Mouse (Mus musculus): Measurements from ENCODE around the gene A230050P20Rik. TPM values are rescaled to one million over a fixed set of nuclear protein-coding genes. Genes with fewer than 3 reads are reported as not detected.

The A230050P20Rik gene
- polyA plus RNA-seq, 1 experiment from 2014 or later: 16.1 TPM

DNA sequence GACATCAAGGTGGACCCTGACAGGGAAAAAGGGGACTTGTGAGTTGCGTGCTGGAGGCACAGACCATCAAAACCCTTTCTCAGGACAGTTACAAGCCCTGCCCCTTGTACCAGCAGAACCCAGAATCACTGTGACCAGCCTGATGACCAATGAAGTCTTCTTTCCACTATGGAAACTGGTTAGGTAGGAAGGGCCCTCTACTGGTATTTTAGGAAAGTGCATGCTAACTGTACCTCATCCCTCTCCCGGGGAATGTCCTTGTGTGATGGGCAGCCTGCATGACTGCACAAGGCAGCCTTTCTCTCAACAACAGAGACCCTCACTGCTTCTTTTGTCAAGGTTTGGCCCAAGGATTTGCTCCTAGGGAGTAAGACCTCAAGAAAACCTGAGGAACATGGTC lies 25.8 kb upstream of the A230050P20Rik start:
- 26% methylated on average over 2 of the region's 2 CpGs for WGBS
- H3K27ac ChIP-seq: no peak overlapping the region
- H3K4me2 ChIP-seq: no peak overlapping the region
- no peaks in the 10 kb centered on the region for H3K36me3 ChIP-seq
- no peaks in the 10 kb centered on the region for H3K27me3 ChIP-seq
- no peaks in the 10 kb centered on the region for H3K9me3 ChIP-seq (replicated peaks)
- ATAC-seq (replicated peaks; ENCODE audit: low FRiP score): no peak
- no peak overlapping the region for H3K9ac ChIP-seq
- no peak overlapping the region for H3K4me3 ChIP-seq (replicated peaks)
- no peaks in the 10 kb centered on the region for H3K4me1 ChIP-seq

DNA sequence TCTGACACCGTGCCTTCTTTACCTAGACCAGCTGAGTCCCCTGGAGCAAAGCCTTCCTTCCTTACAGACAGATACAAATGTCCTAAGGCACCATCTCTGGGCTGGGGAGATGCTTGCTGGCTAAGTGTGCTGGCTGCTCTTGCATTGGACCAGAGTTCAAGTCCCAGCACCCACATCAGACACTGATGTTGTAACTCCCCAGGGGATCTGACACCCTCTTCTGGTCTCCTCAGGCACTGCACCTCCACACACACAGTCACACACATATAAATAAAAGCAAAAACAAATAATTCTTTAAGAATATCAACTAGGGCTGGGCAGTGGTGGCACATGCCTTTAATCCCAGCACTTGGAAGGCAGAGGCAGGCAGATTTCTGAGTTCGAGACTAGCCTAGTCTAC lies 18.3 kb upstream of the A230050P20Rik start:
- no peaks in the 10 kb centered on the region for H3K27me3 ChIP-seq
- H3K4me2 ChIP-seq: no peak overlapping the region
- no peaks in the 10 kb centered on the region for H3K36me3 ChIP-seq
- ATAC-seq (replicated peaks; ENCODE audit: low FRiP score): no peak
- H3K27ac ChIP-seq: no peak overlapping the region
- H3K9me3 ChIP-seq (replicated peaks): no peaks in the 10 kb centered on the region
- 93% methylated on average over 2 of the region's 2 CpGs for WGBS
- H3K4me1 ChIP-seq: no peaks in the 10 kb centered on the region
- H3K4me3 ChIP-seq (replicated peaks): no peak overlapping the region
- H3K9ac ChIP-seq: no peak overlapping the region

DNA sequence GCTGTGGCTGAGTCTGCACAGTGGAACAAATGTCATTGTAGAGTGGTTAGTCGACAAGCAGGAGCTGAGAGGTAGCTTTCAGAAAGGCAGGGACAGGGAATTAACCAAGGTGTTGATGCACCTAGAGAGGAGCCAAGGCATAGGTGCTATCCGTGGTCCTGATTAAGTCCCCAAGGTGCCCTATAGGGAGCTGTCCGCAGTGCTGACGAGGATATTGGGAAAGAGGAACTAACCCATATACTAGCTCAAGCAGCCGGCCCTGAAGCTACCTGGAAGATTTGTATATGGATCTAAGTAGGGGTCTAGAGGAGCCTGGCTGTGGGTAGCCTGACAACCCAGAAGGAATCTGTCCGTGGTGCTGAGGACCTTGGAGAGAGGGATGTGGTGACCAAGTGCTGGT lies 11.3 kb upstream of the A230050P20Rik start:
- Histone ChIP-seq H3K4me2 (no peak overlapping the region), H3K27ac (no peak overlapping the region), H3K4me1 (no peaks in the 10 kb centered on the region), H3K4me3 (replicated peaks) (no peak overlapping the region), H3K36me3 (no peaks in the 10 kb centered on the region), H3K9me3 (replicated peaks) (no peaks in the 10 kb centered on the region), H3K9ac (no peak overlapping the region), H3K27me3 (no peaks in the 10 kb centered on the region)
- ATAC-seq (replicated peaks; ENCODE audit: low FRiP score): no peak
- 8% methylated on average over 6 of the region's 6 CpGs for WGBS

- ATAC-seq (replicated peaks; ENCODE audit: low FRiP score): no peak
- Histone ChIP-seq H3K4me2 (no peak overlapping the region), H3K4me1 (no peaks in the 10 kb centered on the region), H3K9me3 (replicated peaks) (no peaks in the 10 kb centered on the region), H3K27ac (no peak overlapping the region), H3K4me3 (replicated peaks) (no peak overlapping the region), H3K9ac (no peak overlapping the region), H3K36me3 (no peaks in the 10 kb centered on the region), H3K27me3 (no peaks in the 10 kb centered on the region)
- 43% methylated on average over 6 of the region's 6 CpGs for WGBS
Observed at GRCm38 (mm10) chr9:20859926-20860325, 8.5 kb upstream of the A230050P20Rik start.

DNA sequence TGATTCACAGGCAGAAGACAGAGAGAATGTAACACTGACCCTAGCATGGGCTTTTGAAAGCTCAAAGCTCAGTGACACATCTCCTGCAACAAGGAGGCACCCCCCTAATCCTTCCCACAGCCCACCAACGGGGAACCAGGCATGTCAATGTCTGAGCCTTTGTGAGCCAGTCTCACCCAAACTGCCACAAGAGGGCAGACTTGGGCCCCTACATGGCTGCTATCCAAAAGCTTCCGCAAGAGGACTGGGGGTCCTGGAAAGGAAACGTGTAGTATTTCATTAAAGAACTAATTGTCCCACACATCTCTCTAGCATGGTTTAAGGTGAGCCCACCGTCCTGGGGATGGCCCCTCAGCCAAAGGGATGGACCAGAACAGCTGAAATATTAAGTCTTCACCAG lies 6.6 kb upstream of the A230050P20Rik start:
- H3K27ac ChIP-seq: no peak overlapping the region
- ATAC-seq (replicated peaks; ENCODE audit: low FRiP score): no peak
- no peak overlapping the region for H3K4me3 ChIP-seq (replicated peaks)
- no peak overlapping the region for H3K9ac ChIP-seq
- no peaks in the 10 kb centered on the region for H3K9me3 ChIP-seq (replicated peaks)
- no peaks in the 10 kb centered on the region for H3K4me1 ChIP-seq
- no peak overlapping the region for H3K4me2 ChIP-seq
- H3K36me3 ChIP-seq: no peaks in the 10 kb centered on the region
- 0 out of 2 replicates have a peak, but pooled peaks cover 3% of the 10 kb centered on the region for H3K27me3 ChIP-seq
- 9% methylated on average over 4 of the region's 4 CpGs for WGBS

GRCm38 (mm10) chr9:20862225-20862624 lies 6.2 kb upstream of the A230050P20Rik start:
- Histone ChIP-seq H3K27me3 (peaks cover 7% of the 10 kb centered on the region), H3K4me2 (no peak overlapping the region), H3K4me1 (no peaks in the 10 kb centered on the region), H3K9me3 (replicated peaks) (no peaks in the 10 kb centered on the region), H3K9ac (no peak overlapping the region), H3K36me3 (no peaks in the 10 kb centered on the region), H3K4me3 (replicated peaks) (no peak overlapping the region), H3K27ac (no peak overlapping the region)
- 43% methylated on average over 4 of the region's 4 CpGs for WGBS
- ATAC-seq (replicated peaks; ENCODE audit: low FRiP score): no peak

GRCm38 (mm10) chr9:20866879-20867278 lies 1.6 kb upstream of the A230050P20Rik start:
- H3K9ac ChIP-seq: no peak overlapping the region
- no peaks in the 10 kb centered on the region for H3K36me3 ChIP-seq
- no peak for ATAC-seq (replicated peaks; ENCODE audit: low FRiP score)
- peaks cover 38% of the 10 kb centered on the region for H3K27me3 ChIP-seq
- H3K4me1 ChIP-seq: peaks cover 12% of the 10 kb centered on the region
- no peak overlapping the region for H3K27ac ChIP-seq
- no peaks in the 10 kb centered on the region for H3K9me3 ChIP-seq (replicated peaks)
- H3K4me2 ChIP-seq: no peak overlapping the region
- 56% methylated on average over 3 of the region's 3 CpGs for WGBS
- H3K4me3 ChIP-seq (replicated peaks): no peak overlapping the region

- no peaks in the 10 kb centered on the region for H3K36me3 ChIP-seq
- no peak overlapping the region for H3K27ac ChIP-seq
- H3K4me1 ChIP-seq: peaks cover 12% of the 10 kb centered on the region
- H3K4me2 ChIP-seq: peak overlapping the region; percentile 84
- peak; percentile 30; the same call in 1 of the 2 replicates for ATAC-seq (replicated peaks; ENCODE audit: low FRiP score)
- peak overlapping the region; percentile 62 for H3K4me3 ChIP-seq (replicated peaks)
- peak overlapping the region; percentile 53 for H3K9ac ChIP-seq
- no peaks in the 10 kb centered on the region for H3K9me3 ChIP-seq (replicated peaks)
- peaks cover 38% of the 10 kb centered on the region for H3K27me3 ChIP-seq
- WGBS: 3% methylated on average over 19 of the region's 19 CpGs
Observed at GRCm38 (mm10) chr9:20869246-20869645, 804 bp downstream of the A230050P20Rik start.

- H3K36me3 ChIP-seq: no peaks in the 10 kb centered on the region
- no peak overlapping the region for H3K4me2 ChIP-seq
- 79% methylated on average over 12 of the region's 12 CpGs for WGBS
- no peak overlapping the region for H3K9ac ChIP-seq
- H3K9me3 ChIP-seq (replicated peaks): no peaks in the 10 kb centered on the region
- ATAC-seq (replicated peaks; ENCODE audit: low FRiP score): no peak
- no peak overlapping the region for H3K4me3 ChIP-seq (replicated peaks)
- H3K4me1 ChIP-seq: peaks cover 12% of the 10 kb centered on the region
- H3K27me3 ChIP-seq: peaks cover 38% of the 10 kb centered on the region
- H3K27ac ChIP-seq: no peak overlapping the region
Observed at GRCm38 (mm10) chr9:20870211-20871173, 2.0 kb downstream of the A230050P20Rik start.

- Histone ChIP-seq H3K9ac (no peak overlapping the region), H3K36me3 (no peaks in the 10 kb centered on the region), H3K4me1 (peaks cover 16% of the 10 kb centered on the region), H3K27me3 (peaks cover 24% of the 10 kb centered on the region), H3K9me3 (replicated peaks) (no peaks in the 10 kb centered on the region), H3K4me3 (replicated peaks) (no peak overlapping the region), H3K27ac (no peak overlapping the region), H3K4me2 (no peak overlapping the region)
- ATAC-seq (replicated peaks; ENCODE audit: low FRiP score): no peak
- 86% methylated on average over 10 of the region's 10 CpGs for WGBS
Observed at GRCm38 (mm10) chr9:20872991-20873390, 4.5 kb downstream of the A230050P20Rik start.

- no peak for ATAC-seq (replicated peaks; ENCODE audit: low FRiP score)
- Histone ChIP-seq H3K4me2 (no peak overlapping the region), H3K4me3 (replicated peaks) (no peak overlapping the region), H3K36me3 (no peaks in the 10 kb centered on the region), H3K9me3 (replicated peaks) (no peaks in the 10 kb centered on the region), H3K9ac (no peak overlapping the region), H3K27ac (no peak overlapping the region), H3K27me3 (peaks cover 21% of the 10 kb centered on the region), H3K4me1 (peaks cover 14% of the 10 kb centered on the region)
- 87% methylated on average over 12 of the region's 12 CpGs for WGBS
Observed at GRCm38 (mm10) chr9:20873521-20873920, 5.1 kb downstream of the A230050P20Rik start.

DNA sequence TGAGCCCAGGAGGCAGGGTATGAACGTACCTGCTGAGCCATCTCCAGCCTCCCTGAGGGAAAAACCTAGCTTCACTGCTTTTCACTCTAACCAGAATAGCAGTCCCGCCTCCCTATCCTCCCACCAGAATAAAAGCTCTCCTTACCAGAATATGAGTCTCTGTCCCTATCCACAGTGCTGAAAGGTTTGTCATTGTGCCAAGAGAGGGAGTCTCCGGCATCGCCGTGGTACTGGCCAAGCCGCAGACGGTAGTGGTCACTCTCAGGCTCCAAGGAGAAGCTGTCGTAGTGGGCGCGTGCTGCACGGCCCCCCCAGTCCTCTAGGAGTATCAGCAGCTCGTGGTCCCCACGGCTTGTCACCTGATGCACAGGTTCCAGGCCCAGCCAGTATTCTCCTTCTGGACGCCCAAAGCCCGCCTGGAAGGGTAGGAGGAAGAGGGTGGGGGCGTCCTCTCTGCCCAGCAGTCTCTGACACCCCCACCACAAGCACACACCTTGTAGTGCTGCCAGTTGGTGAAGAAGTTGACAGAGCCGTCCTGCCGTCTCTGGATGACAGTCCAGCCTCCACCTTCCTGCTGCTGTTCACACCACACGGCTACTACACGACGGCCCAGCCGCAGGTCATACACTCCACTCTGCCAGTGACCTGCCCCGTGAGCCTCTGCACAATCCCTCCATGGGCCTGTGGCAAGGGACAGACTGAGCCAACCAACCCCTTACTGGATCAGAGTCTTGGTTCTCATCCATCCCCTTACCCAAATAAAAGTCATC lies 6.8 kb downstream of the A230050P20Rik start:
- 63% methylated on average over 23 of the region's 23 CpGs for WGBS
- Histone ChIP-seq H3K4me2 (no peak overlapping the region), H3K9me3 (replicated peaks) (no peaks in the 10 kb centered on the region), H3K4me3 (replicated peaks) (no peak overlapping the region), H3K27ac (no peak overlapping the region), H3K36me3 (no peaks in the 10 kb centered on the region), H3K4me1 (peaks cover 9% of the 10 kb centered on the region; the same call in 1 of the 2 replicates), H3K27me3 (peaks cover 4% of the 10 kb centered on the region; the same call in 1 of the 2 replicates), H3K9ac (no peak overlapping the region)
- ATAC-seq (replicated peaks; ENCODE audit: low FRiP score): no peak

All from kidney, embryonic 15.5 days (tissue).